Mouse (Mus musculus): Measurements from ENCODE around the gene Tmem45a2.
"Not testable (repeated sequence)": the region's sequence is repeated elsewhere in the genome, so short reads cannot be mapped to it uniquely, and the experiment has no call there.

Gene Tmem45a2

DNA sequence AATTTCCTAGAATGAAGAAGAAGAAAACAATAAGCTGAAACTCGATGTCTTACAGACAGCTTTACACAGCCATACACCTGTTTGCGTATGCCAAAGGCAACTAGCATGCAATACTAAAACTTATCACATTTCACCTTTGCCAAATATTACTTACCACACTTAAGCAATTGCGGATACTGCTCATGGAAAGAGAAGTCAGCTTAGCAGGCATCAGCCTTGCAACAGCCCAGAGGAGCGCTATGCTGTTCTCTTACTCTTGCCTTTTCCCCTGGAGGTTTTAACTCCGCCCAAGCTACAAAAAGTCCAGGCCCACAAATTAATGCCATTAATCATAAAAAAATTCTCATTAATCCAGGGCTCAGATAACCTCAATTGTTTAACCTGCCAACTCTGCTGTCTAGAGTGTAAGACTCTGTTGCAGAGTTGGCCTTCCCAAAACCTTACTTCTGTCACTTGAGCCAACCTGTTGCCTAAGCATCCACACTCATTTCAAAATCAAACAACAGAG, at the start of gene Tmem45a2:
Tmem45a2 (minus strand) TSS at position 241 of the 508 bp plus-strand sequence.
- DNase-seq (ENCODE audit: low read depth): no peak

DNA sequence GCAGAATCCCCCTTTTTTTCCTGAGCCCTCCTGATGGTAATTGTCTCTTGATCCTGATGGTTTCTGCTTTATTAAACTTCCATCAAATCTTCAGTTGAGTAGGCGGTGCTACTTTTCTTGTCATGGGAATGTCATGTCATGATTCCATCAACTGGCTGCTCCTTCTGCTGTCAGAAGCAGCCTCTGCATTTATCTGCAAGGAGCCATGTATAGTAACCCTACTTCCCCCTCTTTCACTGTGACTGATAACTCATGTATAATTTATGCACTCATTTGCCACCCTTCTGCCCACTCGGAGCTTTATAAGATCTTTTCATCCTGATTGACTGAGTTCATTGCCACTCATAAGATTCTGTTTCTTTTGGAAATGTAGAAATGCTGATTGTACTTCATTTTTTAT, 46.4 kb upstream of the Tmem45a2 start:
- DNase-seq (ENCODE audit: low read depth): no peak

DNA sequence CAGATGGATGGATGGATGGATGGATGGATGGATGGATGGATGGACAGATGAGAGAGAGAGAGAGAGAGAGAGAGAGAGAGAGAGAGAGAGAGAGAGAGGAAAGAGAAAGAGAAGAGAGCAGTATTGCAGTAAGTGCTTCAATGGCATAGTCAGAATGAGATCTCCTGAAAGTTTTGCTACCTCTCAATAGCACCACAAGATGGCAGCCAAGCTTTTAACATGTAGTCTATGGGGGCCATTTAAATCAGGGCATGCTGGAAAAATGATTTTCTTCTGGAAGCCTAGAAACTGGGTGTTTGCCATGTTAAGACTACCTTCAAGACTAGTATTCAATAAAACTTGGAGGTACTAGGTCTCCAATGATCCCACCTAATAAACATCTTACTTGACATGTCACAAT, 44.9 kb upstream of the Tmem45a2 start:
- DNase-seq (ENCODE audit: low read depth): peak; percentile 71

DNA sequence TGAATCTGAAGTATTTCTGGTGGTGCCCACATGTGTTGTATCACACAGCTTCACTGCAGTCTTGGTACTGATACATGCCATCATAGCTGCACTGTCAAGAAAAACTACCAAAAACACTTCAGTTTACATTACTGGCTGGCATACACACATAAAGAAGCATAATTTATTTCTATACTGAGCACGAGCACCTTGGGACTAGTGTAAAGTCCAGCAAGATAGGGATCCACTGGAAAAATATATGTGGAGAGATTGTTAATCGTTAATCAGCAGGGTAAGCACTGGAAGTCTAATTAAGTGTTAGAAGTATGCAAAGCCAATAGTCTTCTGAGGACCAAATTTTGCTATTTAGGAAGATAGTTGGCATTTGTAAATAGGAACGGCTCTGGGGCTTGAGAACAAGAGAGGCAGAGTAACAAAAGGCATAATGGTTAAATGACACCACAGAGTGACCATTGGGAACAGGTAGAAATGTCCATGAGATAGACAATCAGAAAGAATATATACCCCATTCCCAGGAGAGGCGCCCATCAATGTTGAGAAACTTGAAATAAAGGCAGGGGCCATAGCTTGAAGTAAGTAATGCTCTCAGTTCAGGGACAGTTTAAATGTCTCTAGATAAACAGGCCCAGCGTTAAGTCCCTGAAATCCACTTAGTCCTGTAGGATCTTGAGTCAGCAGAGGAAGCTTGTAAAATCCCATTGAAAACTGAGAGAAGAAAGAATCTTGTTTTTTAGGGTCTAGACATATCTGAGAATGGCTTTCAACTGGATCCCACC, 35.2 kb upstream of the Tmem45a2 start:
- no peak for DNase-seq (ENCODE audit: low read depth)

DNA sequence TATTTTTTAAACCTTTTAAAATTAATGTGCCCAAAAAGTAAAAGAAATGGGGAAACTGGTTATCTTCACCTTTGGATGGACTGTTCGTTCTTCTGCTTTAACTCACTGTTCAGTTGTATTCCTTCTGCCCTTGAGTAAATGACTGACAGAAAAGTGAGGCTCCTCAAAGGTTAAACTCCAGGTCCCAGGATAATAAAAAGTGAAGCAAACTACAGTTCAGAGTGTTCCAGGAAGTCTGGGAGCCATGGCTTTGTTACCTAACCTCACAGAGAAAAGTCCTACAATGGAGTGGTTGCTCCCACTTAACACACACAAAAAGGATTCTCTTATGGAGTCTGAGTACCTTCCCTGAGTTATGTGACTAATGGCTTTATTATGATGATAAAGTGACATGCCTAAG, 30.0 kb upstream of the Tmem45a2 start:
- DNase-seq (ENCODE audit: low read depth): no peak

DNA sequence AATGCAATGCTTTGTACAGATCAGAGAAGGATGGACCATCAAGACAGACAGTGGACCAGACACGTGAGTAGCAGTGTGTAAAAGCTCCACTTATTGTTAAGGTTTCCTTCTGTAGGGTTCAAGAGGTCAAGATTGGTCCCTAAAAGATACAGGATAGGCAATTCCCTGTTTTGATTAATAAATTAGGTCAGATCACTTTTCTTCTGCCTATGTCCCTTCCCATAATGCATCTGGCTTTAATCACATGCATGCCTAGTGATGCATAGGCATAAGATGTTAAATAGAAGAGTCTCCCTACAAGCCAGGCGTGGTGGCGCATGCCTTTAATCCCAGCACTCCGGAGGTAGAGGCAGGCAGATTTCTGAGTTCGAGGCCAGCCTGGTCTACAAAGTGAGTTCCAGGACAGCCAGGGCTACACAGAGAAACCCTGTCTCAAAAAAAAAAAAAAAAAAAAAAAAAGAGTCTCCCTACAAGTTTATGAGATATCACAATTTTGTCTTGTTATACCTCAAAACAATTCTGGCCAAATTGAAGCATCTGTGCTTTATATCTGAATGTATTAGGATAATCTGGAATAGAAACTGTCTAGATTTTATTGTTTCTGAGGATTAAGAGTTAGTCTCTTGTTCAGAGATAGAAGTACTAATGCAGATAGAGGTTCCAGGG, 28.5 kb upstream of the Tmem45a2 start:
- no peak for DNase-seq (ENCODE audit: low read depth)

DNA sequence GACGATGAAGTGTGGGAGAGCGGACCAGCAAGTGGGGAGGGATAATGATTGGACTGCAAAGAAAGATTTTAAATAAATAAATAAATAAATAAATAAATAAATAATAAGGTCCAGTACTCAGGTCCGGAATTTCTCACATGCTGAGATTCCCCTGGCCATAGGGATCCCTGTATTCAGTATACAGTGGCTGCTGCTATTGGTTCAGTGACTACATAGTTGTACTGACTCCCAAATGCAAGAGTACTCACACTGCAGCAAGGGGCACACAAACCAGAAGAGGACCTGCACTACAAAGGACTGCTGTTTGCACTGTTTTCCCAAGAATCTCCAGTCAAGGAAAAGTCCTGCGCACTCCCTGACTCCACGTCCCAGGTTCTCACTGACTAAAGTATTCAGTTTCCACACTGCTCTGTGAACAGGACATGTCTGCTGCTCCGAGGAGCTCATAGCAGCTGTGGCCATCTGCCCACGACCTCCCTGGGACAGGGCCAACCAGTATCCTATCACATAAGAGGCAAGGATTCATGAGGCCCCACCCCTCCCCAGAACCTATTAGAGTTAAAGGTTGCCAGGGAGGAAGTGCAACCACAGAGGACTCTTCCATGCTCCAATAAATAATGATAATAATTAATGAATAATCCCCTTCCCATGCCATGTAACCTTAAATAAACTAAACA, 27.4 kb upstream of the Tmem45a2 start:
- no peak for DNase-seq (ENCODE audit: low read depth)

DNA sequence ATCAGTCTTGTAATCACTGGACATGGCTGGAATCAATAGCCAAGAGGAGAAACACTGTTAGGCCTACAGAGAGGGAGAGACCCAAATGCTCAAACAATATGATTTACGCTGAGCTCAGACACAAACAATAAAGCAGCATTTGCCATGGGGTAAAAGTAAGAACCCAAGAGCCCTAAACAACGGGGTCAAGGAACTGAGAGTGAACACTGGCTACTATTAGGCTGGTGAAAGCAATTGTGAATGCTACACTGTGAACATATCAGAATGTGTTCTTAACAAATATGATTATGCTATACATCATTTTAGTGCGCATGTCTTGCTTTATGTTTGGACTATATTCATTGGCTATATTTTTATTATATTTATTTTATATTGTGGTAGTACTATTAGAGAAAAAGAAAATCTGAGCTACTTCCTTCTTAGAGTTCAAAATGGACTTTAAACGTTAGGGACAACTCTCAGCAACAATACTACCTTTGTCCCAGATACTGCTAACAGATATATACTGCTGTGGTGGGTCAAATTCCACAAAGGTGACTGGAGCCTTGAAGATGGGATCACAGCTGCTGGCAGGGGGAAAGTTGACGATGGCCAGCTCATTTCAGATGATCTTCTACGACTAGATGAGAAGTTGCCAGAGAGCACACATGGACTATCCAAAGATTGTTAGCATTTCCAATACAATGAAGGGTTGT, 21.9 kb upstream of the Tmem45a2 start:
- DNase-seq (ENCODE audit: low read depth): no peak

DNA sequence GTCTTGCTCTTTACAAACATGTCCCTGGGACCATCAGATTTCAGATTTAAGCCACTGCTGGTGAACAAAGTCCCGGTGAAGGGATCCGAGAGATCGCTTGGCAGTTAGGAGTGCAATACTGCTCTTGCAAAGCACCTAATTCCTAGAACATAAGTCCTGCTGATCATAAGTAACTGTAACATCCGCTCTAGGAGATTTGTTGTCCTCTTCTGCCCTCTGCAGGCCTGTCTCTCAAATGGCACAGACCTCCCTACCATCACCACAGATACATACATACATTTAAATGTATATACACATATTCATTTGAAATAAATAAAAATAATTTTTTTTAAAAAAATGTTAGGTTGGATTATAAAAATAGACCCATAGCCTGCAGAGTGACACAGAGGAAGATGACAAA, 21.3 kb upstream of the Tmem45a2 start:
- DNase-seq (ENCODE audit: low read depth): peak; percentile 76

DNA sequence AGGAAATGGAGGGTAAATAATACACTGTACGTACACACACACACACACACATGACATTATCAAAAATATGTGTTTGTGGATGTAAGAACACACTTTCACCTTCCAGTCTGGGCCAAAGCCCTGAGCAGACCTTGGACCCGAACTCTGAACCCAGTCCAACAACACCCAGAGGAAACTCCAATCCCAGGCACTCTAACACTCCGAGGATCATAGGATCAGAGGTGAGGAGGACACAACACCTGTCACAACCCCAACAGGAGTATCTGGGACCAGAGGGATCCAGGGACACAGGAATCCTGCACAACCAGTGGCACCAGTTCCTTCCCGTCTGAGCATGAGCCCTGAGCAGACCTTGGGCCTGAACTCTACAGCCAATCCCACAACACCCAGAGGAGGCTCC, 8.4 kb upstream of the Tmem45a2 start:
- DNase-seq (ENCODE audit: low read depth): no peak

DNA sequence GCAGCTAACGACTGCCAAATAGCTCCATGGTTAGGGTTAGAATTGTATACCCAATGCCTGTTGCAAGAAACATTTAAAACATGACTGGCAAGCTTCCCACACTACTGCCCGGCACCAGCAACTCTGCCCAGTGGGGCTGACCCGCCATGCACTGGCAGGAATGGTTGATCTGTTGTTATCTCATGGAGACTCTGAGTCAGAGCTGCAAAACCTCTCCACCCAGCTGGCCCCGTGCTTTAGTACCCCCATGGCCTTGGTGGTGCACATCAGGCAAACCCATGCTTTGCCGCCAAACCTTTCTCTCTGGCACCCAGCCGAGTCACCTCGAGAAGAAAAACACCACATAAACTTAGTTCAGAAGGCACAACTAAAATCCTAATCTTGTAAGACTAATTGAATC, 4.8 kb upstream of the Tmem45a2 start:
- peak; percentile 10 for DNase-seq (ENCODE audit: low read depth)

DNA sequence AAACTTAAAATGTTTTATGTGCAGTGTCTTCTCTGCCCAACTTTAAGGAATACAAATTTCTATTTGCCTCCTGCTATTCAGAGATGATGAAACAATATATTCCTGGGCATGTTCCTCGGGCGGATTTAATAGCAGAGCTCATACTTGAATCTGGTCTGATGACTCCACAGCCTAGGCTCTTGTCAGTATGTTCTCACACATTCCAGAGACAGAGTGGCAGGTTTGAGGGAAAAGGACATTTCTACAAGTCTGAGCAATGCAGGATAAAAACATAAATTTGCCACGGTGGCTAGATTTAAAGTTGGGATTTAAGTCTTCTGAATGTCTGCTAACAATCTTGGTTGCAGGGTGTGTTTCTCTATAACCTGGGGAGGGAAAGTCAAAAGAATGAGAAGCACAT, 9.1 kb downstream of the Tmem45a2 start:
- DNase-seq (ENCODE audit: low read depth): no peak

DNA sequence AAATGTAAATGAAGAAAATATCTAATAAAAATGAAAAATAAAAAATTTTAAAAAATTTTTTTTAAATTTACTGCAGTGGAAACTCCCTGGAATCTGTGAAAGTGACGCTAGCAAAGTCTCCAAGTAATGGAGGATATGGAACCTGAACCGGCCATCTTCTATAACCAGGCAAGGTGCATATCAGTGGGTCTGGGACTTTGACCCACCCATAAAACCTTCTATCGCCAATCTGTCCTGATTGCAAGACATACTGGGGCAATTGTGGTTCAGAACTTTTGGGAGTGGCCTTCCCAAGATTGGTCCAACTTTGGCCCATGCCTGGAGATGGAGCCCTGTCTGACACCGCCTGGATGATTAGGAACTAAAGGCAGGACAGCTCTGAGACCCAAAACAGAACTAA, 14.2 kb downstream of the Tmem45a2 start:
- no peak for DNase-seq (ENCODE audit: low read depth)

DNA sequence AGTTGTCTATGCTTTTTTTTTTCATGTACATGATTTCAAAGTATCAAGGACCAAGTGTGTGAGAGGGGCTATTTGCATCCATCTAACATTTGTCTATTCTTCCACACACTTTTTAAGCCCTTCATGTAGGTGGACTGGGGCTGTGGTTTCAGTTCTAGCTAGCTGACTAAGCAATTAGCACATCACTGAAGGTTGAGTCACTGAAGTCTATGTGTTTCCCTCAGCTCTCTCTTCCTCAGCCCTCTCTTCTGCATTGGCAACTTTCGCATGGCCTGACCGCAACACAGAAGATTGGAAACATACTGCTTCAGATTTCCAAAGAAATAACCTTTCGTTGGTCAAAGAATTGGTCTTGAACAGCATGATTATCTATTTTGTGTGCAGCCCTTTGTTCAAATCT, 21.2 kb downstream of the Tmem45a2 start:
- DNase-seq (ENCODE audit: low read depth): peak; percentile 69

DNA sequence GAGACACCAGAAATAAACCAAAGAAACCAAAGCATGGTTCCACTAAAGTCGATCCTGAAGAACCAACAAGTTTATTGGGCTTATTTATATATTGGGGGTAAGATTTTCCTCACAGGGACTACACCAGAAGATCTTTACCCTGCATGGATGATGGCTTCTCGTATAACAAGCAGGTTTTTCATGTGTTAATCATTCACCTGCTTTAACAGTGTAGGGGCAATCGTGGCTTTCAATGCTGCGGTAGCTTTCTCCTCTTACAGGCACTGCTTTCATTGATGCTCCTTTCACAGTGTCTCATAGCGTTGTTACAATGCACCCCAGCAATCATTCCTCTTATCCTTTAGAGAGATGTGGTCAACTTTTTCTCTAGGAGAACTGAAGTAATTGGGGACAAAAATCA, 32.6 kb downstream of the Tmem45a2 start:
- DNase-seq (ENCODE audit: low read depth): no peak

DNA sequence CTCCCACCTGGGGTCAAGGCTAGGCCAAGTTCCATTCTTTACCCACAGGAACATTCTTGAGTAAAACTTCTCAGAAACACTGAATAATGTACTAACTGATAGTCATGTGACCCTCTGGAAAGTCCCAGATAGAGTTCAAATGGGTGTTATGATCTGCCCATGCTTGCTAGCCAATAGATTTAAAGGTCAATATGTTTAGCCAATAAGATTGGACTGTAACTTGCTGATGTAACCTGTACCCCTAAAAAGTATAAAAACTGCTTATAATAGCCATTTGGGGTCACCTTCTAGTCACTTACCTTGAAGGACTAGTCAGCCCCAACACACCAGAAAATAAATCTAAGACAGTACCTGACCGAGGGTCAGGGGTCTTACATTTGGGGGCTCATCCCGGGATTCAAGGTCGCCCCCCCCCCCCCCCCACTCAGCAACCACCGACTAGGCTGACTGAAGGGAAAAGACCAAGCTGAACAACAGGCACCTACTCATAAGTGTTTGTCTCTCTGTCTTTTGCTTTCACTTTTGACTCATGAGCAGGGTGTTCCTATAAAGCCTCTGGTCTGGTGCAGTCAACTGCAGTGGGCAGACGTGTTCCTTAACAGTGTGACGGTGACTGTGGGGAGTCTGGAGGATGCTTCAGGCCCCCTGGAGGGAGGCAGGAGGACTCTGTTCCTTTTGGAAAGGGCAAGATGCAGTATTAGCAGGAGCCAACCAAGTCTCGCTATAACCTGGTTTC, 40.9 kb downstream of the Tmem45a2 start:
- peak; percentile 23 for DNase-seq (ENCODE audit: low read depth)

DNA sequence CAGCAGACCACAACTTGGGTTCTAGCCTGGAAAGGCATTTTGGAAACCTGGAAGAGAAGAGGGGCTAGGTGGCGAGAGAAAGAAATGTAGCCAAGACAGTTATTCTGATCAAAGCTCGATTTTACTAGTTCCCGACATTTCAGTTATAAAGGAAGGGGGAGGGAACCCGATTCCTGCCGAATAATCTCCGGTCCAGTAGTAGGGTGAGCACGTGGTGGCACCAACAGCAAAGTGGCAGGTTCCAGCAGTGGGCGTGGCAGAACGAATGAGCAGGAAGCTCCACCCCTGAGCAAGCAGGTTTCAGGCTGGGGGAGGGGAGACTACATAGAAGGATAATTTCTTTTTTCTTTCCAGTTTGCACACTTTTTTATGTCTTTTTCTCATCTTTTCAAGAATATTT, 72.9 kb downstream of the Tmem45a2 start:
- not testable (repeated sequence) for DNase-seq (ENCODE audit: low read depth)
